Mouse (Mus musculus) yolk sac, embryonic 10.5 days (tissue): ENCODE results near the gene As3mt.

ENCODE experiments used
- DNase-seq: peaks from one replicate; pipeline ENCODE4 v3.0.0-alpha.2; 2017; ENCODE audit warnings: low spot score

As3mt gene

GRCm38 (mm10) chr19:46707296-46708151 is at the start of gene As3mt:
Gene As3mt, plus strand, starts transcription at chr19:46707458.
- peak; percentile 93 for DNase-seq

GRCm38 (mm10) chr19:46658348-46658747 is 48.9 kb upstream of the As3mt start:
- DNase-seq, result no peak

GRCm38 (mm10) chr19:46658851-46659250 is 48.4 kb upstream of the As3mt start:
- no peak for DNase-seq

- no peak for DNase-seq
These were observed 45.7 kb upstream of the As3mt start for GRCm38 (mm10) chr19:46661511-46661910.

GRCm38 (mm10) chr19:46662214-46662613 is 45.0 kb upstream of the As3mt start:
- DNase-seq, result no peak

- DNase-seq, result no peak
These were observed 44.5 kb upstream of the As3mt start for GRCm38 (mm10) chr19:46662784-46663183.

GRCm38 (mm10) chr19:46665474-46665873 is 41.8 kb upstream of the As3mt start:
- DNase-seq, result no peak

GRCm38 (mm10) chr19:46667300-46667699 is 40.0 kb upstream of the As3mt start:
- DNase-seq, result no peak

GRCm38 (mm10) chr19:46668263-46668662 is 39.0 kb upstream of the As3mt start:
- no peak for DNase-seq

- no peak for DNase-seq
These were observed 37.5 kb upstream of the As3mt start for GRCm38 (mm10) chr19:46669802-46670201.

GRCm38 (mm10) chr19:46670691-46671090 is 36.6 kb upstream of the As3mt start:
- DNase-seq, result peak; percentile 60

- peak; percentile 73 for DNase-seq
These were observed 34.4 kb upstream of the As3mt start, which contains the start of gene Cyp17a1 for GRCm38 (mm10) chr19:46672766-46673418. Gene Cyp17a1, minus strand, starts transcription at chr19:46673172.

- no peak for DNase-seq
These were observed 31.6 kb upstream of the As3mt start for GRCm38 (mm10) chr19:46675641-46676040.

- DNase-seq, result peak; percentile 45
These were observed 27.4 kb upstream of the As3mt start for GRCm38 (mm10) chr19:46679720-46680383.

GRCm38 (mm10) chr19:46689460-46690372 is 17.5 kb upstream of the As3mt start, which contains the start of gene Borcs7:
Gene Borcs7, plus strand, starts transcription at chr19:46689906.
- DNase-seq, result peak; percentile 91

GRCm38 (mm10) chr19:46690387-46690786 is 16.9 kb upstream of the As3mt start:
- no peak for DNase-seq

- no peak for DNase-seq
These were observed 16.2 kb upstream of the As3mt start for GRCm38 (mm10) chr19:46691078-46691477.

GRCm38 (mm10) chr19:46693146-46693545 is 14.1 kb upstream of the As3mt start:
- no peak for DNase-seq

- DNase-seq, result no peak
These were observed 10.8 kb upstream of the As3mt start for GRCm38 (mm10) chr19:46696482-46696881.

GRCm38 (mm10) chr19:46696943-46697342 is 10.3 kb upstream of the As3mt start:
- no peak for DNase-seq

- no peak for DNase-seq
These were observed 9.3 kb upstream of the As3mt start for GRCm38 (mm10) chr19:46697840-46698517.
